Mouse (Mus musculus) forebrain, embryonic 13.5 days (tissue): ENCODE results near the gene Cenpv. TPM values are rescaled to one million over a fixed set of nuclear protein-coding genes. Genes with fewer than 3 reads are reported as not detected.

ENCODE experiments used
- ATAC-seq: fragments of 200-750 bp; cut with Nextera tagmentation; 2 replicates; pipeline ENCODE4 v1.8.0; 2017
- H3K27ac ChIP-seq: fragments of 300-500 bp; sonication (generic); 2 replicates; pipeline ENCODE4 v1.5.1; 2015; ENCODE audit warnings: inconsistent platforms, mild to moderate bottlenecking, moderate library complexity
- H3K27me3 ChIP-seq: fragments of 300-500 bp; sonication (generic); 2 replicates; pipeline ENCODE4 v1.6.1; 2015; ENCODE audit warnings: mild to moderate bottlenecking, inconsistent platforms
- H3K36me3 ChIP-seq: fragments of 300-500 bp; sonication (generic); 2 replicates; pipeline ENCODE4 v1.6.1; 2015; ENCODE audit warnings: mild to moderate bottlenecking, inconsistent platforms; ENCODE audit not compliant: poor library complexity, severe bottlenecking
- H3K4me1 ChIP-seq: fragments of 300-500 bp; sonication (generic); 2 replicates; pipeline ENCODE4 v1.6.1; 2015; ENCODE audit warnings: inconsistent platforms
- H3K4me2 ChIP-seq: fragments of 300-500 bp; sonication (generic); 2 replicates; pipeline ENCODE4 v1.6.1; 2015; ENCODE audit warnings: inconsistent platforms, mild to moderate bottlenecking, moderate library complexity
- H3K4me3 ChIP-seq: fragments of 300-500 bp; sonication (generic); 2 replicates; pipeline ENCODE4 v1.5.1; 2015; ENCODE audit warnings: mild to moderate bottlenecking, inconsistent platforms
- H3K9ac ChIP-seq: fragments of 300-500 bp; sonication (generic); 2 replicates; pipeline ENCODE4 v1.6.1; 2015; ENCODE audit warnings: mild to moderate bottlenecking, inconsistent platforms
- H3K9me3 ChIP-seq: fragments of 300-500 bp; sonication (generic); replicated peaks from 2 replicates; pipeline ENCODE4 v1.6.1; 2016; ENCODE audit warnings: inconsistent platforms
- WGBS: fragments of 180-500 bp; shearing (Covaris S2); methylation state at CpG from one replicate; pipeline ENCODE4 v1.1.7; 2015; 5-methylcytosine and 5-hydroxymethylcytosine counted together
- polyA plus RNA-seq: library from polyadenylated mRNA; unstranded; fragments of >200 nt; fragmentation: Nextera tagmentation; extraction: Ambion mirVana; gene quantifications from 2 replicates; pipeline ENCODE4 v1.2.1, GENCODE M21; 2015

Cenpv gene
- 74.4 and 78.7 TPM in 2 replicates for polyA plus RNA-seq

DNA sequence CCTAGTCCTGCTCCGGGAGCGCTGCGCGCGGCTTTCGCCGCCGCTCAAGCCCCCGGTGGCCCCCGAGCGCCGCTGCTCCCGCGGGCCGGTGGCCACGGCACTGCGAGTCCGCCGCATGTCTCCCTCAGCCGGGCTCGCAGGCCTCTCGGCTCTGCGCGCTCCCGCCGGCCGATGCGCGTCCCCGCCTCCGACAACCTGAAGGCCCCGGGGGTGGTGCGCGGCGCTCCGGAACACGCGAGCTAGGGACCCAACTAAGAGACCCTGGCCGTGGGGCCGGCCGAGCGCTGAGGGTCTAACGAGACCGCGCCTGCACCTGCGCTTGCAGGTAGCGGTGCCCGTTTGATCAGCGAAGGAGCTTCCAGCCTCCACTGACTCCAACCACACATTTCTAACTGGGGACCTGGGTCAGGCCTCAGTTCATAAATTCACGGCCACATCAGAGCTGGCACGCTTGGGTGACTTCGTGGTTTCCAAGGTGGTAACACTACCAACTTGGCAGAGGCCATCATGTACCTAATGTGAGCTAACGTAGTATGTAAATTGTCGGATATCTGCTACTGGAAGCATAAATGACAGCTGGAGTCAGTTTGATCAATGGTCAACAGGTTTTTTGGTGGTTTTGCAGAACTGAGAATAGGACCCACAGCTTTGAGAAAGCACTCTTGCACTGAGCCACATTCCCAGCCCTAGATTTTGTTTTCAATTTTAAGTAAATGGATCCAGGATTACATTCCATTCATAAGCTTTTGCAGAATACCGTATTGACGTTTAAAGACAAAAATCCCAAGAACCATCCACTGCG is at the start of gene Cenpv:
Gene Cenpv, minus strand, starts transcription at position 173 of the 802 bp plus-strand sequence.
- WGBS, result 7% methylated on average over 39 of the region's 57 CpGs
- Histone ChIP-seq H3K36me3 (peaks cover 11% of the 10 kb centered on the region), H3K27me3 (peaks cover 3% of the 10 kb centered on the region; the same call in 1 of the 2 replicates), H3K4me1 (peaks cover 17% of the 10 kb centered on the region), H3K27ac (peak within 1 kb of the TSS; percentile 78), H3K4me3 (peak within 1 kb of the TSS; percentile 84), H3K4me2 (peak within 1 kb of the TSS; percentile 82), H3K9ac (peak within 1 kb of the TSS; percentile 97), H3K9me3 (no peaks in the 10 kb centered on the region)
- ATAC-seq, result peak; percentile 83

DNA sequence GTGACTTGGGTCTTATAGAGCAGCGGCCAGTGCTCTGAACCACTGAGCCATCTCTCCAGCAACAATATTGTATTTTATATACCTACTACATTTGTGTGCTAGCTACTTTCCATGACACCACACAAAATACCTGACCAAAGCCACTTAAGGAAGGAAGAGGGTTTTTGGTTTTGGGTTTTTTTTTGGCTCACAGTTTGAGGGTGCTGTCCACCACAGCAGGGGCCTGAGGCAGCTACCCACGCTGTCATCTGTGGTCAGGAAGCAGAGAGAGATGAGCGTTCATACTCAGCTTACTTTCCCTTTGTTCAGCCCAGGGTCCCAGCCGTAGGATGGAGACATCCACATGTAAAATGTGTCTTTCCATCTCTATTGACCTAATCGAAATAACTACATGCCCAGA is 48.0 kb upstream of the Cenpv start:
- H3K27me3 ChIP-seq, result no peaks in the 10 kb centered on the region
- H3K27ac ChIP-seq, result no peak overlapping the region
- no peaks in the 10 kb centered on the region for H3K4me1 ChIP-seq
- ATAC-seq, result no peak
- H3K36me3 ChIP-seq, result 0 out of 2 replicates have a peak, but pooled peaks cover 8% of the 10 kb centered on the region
- H3K4me3 ChIP-seq, result no peak overlapping the region
- no peaks in the 10 kb centered on the region for H3K9me3 ChIP-seq
- H3K9ac ChIP-seq, result no peak overlapping the region
- no peak overlapping the region for H3K4me2 ChIP-seq
- 88% methylated on average over 5 of the region's 5 CpGs for WGBS

DNA sequence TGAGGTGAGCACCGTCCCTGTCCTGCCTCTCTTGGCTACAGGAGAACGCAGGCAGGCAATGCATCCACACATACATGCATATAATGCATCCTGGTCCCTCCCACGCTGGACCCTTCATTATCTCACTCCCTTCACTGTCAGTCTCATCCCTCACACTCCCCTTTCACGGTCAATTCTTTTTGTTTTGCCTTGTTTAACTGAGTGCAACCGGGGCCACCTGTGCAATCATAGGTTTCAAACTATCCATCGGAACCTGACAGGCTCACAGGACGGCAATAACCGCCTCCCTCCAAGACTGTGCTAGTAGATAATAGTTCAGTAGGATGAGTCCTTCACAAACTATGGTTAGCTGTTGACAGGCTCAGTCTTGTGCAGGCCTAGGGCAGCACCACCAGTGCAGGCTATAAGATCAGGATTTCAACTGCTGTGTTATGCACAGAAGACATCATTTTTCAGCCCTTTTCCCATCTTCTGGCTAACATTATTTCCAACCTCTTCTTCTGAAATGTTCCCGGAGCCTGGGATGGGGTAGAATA is 45.7 kb upstream of the Cenpv start:
- no peak overlapping the region for H3K4me3 ChIP-seq
- H3K36me3 ChIP-seq, result 0 out of 2 replicates have a peak, but pooled peaks cover 5% of the 10 kb centered on the region
- no peak overlapping the region for H3K27ac ChIP-seq
- H3K9me3 ChIP-seq, result no peaks in the 10 kb centered on the region
- no peak overlapping the region for H3K9ac ChIP-seq
- no peak for ATAC-seq
- H3K4me2 ChIP-seq, result no peak overlapping the region
- WGBS, result 84% methylated on average over 9 of the region's 9 CpGs
- no peaks in the 10 kb centered on the region for H3K4me1 ChIP-seq
- no peaks in the 10 kb centered on the region for H3K27me3 ChIP-seq

DNA sequence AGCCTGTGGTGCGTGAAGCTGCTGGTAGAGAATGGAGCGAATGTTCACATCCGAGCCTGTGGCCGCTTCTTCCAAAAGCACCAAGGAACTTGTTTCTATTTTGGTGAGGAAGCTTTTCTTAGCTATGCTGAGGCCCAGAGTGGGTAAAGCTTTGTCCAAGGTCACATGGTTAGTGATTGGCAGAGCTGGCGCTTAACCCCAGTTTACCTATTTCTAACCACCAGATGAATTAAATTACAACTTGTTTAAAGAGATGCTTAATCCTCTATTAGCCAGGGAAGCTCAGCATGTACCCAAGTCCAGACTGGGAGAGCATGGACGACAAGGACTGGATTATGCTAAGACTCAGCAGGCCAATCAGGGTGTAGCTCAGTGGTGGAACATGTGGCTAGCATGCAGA is 44.0 kb upstream of the Cenpv start:
- WGBS, result 60% methylated on average over 6 of the region's 6 CpGs
- Histone ChIP-seq H3K36me3 (0 out of 2 replicates have a peak, but pooled peaks cover 5% of the 10 kb centered on the region), H3K4me1 (no peaks in the 10 kb centered on the region), H3K27me3 (no peaks in the 10 kb centered on the region), H3K4me2 (no peak overlapping the region), H3K9me3 (no peaks in the 10 kb centered on the region), H3K9ac (no peak overlapping the region), H3K4me3 (no peak overlapping the region), H3K27ac (no peak overlapping the region)
- ATAC-seq, result no peak

DNA sequence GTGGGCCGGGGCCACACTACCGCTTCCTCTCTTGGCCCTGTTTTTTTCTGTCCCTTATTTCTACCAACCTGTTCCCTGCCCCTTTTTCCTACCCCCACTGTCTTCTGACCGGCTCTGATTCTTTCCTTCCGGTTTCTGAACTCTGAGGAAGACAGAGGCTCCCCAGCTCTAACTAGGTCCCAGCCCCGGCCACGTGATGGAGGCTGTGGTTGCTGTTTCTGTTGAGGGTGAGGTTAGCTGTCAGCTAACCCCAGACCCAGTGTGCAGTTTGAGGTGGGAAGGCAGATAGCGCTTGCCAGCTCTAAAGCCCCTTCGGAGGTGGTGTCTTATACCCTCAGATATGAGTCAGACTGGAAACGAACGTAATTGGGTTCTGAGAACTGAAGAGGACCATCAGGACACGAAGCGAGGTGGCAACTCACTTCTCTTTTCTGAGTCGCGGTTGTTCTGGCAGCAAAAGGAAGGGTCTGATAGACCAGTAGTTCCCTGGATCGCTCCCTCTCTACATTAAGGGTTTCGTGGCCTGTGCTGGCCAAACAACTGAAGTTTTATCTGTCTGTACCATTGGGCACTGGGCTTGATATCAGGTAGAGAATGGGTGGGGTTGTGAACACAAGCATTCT is 37.6 kb upstream of the Cenpv start:
- Histone ChIP-seq H3K27ac (no peak overlapping the region), H3K9ac (peak overlapping the region; percentile 73; the same call in 1 of the 2 replicates), H3K4me3 (peak overlapping the region; percentile 55), H3K9me3 (no peaks in the 10 kb centered on the region), H3K27me3 (peaks cover 4% of the 10 kb centered on the region), H3K4me1 (peaks cover 9% of the 10 kb centered on the region; the same call in 1 of the 2 replicates), H3K36me3 (no peaks in the 10 kb centered on the region), H3K4me2 (peak overlapping the region; percentile 96)
- no peak for ATAC-seq
- WGBS, result 72% methylated on average over 16 of the region's 16 CpGs

DNA sequence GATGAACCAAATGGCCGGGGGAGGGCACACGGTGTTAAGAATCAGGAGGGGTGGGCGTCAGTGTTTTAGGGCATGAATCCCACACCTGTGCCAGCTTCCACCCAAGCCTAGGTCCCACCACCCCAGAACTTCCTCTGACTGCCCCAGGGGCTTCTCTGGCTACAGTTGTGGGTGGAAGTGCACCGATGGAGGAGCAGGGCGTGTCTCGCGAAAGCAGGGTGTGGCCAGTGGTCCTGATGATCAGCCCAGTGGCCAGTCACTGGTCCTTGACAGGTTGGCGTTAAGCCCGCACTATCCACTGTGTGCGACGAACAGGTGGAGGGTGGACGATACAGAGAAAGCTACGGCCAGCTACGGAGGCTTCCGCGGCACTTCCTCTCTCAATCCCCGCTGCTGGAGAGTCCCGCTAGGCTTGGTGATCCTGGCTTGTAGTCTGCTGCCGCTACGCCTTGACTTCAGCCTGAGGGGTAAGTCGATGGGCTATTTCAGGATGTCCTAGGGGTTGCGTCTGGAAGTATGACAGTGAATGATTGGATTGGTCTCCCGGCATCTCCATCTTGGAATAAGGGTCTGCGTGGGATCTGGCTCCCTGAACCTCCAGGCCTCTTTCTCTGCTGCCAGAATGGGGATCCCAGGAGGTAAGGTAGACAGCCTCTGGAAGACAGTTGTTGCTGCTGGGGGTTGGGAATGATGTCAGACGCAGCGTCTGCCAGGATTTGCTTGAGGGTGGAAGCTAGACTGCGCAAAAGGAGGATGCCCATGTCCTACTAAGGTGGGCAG is 36.8 kb upstream of the Cenpv start:
- peak; percentile 56 for ATAC-seq
- H3K9ac ChIP-seq, result peak overlapping the region; percentile 73
- peak overlapping the region; percentile 55 for H3K4me3 ChIP-seq
- no peak overlapping the region for H3K27ac ChIP-seq
- peak overlapping the region; percentile 96 for H3K4me2 ChIP-seq
- H3K36me3 ChIP-seq, result no peaks in the 10 kb centered on the region
- 7% methylated on average over 27 of the region's 27 CpGs for WGBS
- peaks cover 9% of the 10 kb centered on the region; the same call in 1 of the 2 replicates for H3K4me1 ChIP-seq
- H3K9me3 ChIP-seq, result no peaks in the 10 kb centered on the region
- H3K27me3 ChIP-seq, result peaks cover 4% of the 10 kb centered on the region

DNA sequence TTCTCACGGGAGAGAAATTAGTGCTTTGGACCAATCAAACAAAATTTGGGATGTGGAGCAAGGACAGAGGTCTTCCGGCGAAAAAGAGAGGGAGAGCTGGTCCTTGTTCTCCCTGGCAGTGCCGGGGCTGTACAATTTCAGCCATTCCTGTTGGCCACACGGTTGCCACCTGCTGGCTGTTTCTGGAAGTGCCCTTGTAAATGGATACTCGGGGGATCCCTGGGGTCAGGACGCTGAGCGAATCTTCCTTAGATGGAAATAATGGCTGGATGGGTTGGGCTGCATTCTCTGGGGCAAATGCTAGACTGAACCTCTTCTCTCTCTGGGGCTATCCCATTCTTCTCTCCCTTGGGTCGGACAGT is 36.2 kb upstream of the Cenpv start:
- Histone ChIP-seq H3K4me3 (peak overlapping the region; percentile 55), H3K9ac (peak overlapping the region; percentile 73), H3K4me2 (peak overlapping the region; percentile 96), H3K27ac (no peak overlapping the region), H3K36me3 (no peaks in the 10 kb centered on the region), H3K9me3 (no peaks in the 10 kb centered on the region), H3K4me1 (peaks cover 9% of the 10 kb centered on the region; the same call in 1 of the 2 replicates), H3K27me3 (peaks cover 4% of the 10 kb centered on the region)
- peak; percentile 89 for ATAC-seq
- WGBS, result 3% methylated on average over 9 of the region's 9 CpGs

DNA sequence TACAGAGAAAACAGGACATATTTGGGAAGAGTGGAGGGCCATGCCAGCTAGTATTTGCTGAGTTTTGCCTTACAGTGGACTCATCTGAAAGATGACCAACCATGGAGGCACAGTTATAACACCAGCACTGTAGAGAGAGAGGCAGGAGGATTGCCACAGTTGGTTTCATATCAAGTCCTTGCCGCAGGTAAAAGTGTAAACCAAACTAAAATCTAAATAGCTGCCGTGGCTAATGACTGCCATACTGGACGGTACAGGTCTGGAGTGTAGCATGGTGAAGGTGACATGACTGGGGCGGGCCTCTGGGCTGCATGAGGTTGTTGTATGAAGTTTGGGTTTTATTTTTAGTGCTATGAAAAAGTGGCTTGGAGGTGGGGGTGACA is 35.6 kb upstream of the Cenpv start:
- H3K27ac ChIP-seq, result no peak overlapping the region
- WGBS, result 86% methylated on average over 4 of the region's 4 CpGs

DNA sequence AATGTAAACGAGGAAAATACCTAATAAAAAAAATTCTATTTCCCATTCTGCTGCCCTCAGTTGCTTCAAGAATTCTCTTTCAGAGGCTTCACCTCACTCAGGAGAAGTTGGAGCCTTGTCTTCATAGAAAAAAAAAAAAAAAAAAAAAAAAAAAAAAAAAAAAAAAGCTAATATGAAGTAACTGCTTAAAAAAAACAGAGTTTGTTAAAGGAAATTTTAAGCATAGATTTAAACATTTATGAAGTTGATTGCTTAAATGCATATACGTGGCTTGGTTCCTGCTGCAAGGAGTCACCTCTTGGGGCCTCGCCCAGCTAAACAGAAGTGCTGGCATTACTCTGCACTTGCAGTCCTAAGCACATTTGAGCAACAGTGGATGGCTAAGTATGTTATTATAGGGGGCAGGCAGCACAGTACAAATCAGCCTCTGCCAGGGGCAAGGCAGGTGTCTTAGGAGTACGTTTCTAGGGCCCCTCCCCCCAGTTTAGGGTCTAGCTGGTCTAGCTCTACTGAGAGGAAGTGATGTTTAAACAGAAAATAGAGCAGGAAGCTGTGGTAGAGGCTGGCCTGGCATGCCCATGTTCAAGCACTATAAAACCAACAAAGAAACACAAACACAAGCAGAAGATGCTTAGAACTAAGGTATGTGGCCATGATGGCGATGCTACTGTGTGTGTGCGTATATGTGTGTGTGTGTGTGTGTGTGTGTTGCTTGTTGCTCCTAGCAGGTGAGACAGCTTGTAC is 35.1 kb upstream of the Cenpv start, which contains the start of gene Trpv2:
Gene Trpv2, plus strand, starts transcription at position 528 of the 744 bp plus-strand sequence.
- Histone ChIP-seq H3K9me3 (no peaks in the 10 kb centered on the region), H3K4me3 (peak within 1 kb of the TSS; percentile 55), H3K27me3 (peaks cover 4% of the 10 kb centered on the region), H3K9ac (peak within 1 kb of the TSS; percentile 73; the same call in 1 of the 2 replicates), H3K27ac (no peak within 1 kb of the TSS), H3K4me2 (peak within 1 kb of the TSS; percentile 96), H3K36me3 (no peaks in the 10 kb centered on the region), H3K4me1 (peaks cover 9% of the 10 kb centered on the region; the same call in 1 of the 2 replicates)
- 77% methylated on average over 6 of the region's 6 CpGs for WGBS
- ATAC-seq, result no peak

More for the DNA sequence above, 35.6 kb upstream of the Cenpv start:
- H3K36me3 ChIP-seq, result no peaks in the 10 kb centered on the region
- no peaks in the 10 kb centered on the region for H3K9me3 ChIP-seq
- H3K27me3 ChIP-seq, result peaks cover 4% of the 10 kb centered on the region
- H3K4me3 ChIP-seq, result no peak overlapping the region
- ATAC-seq, result no peak
- H3K4me2 ChIP-seq, result no peak overlapping the region
- peaks cover 9% of the 10 kb centered on the region; the same call in 1 of the 2 replicates for H3K4me1 ChIP-seq
- no peak overlapping the region for H3K9ac ChIP-seq

DNA sequence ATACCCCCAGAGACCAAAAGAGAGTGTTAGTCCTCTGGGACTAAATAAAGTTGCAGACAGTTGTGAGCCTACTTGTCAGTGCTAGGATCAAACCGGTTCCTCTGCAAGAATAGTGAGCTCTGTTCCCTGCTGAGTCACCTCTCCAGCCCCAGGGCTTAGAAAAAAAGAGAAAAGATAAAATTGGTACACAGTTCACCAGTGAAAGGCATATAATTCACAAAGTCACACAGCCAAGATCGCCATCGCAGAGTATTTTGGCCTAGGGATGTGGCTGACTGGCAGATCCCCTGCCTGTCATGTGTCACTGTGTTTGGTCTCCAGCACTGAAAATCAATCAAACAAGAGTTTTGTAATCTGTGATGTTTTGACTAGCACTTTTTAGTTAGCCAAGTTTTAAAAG is 29.2 kb upstream of the Cenpv start:
- ATAC-seq, result no peak
- Histone ChIP-seq H3K27me3 (no peaks in the 10 kb centered on the region), H3K9me3 (no peaks in the 10 kb centered on the region), H3K36me3 (no peaks in the 10 kb centered on the region), H3K4me1 (no peaks in the 10 kb centered on the region), H3K4me3 (no peak overlapping the region), H3K9ac (no peak overlapping the region), H3K27ac (no peak overlapping the region), H3K4me2 (no peak overlapping the region)
- WGBS, result 79% methylated on average over 3 of the region's 3 CpGs

DNA sequence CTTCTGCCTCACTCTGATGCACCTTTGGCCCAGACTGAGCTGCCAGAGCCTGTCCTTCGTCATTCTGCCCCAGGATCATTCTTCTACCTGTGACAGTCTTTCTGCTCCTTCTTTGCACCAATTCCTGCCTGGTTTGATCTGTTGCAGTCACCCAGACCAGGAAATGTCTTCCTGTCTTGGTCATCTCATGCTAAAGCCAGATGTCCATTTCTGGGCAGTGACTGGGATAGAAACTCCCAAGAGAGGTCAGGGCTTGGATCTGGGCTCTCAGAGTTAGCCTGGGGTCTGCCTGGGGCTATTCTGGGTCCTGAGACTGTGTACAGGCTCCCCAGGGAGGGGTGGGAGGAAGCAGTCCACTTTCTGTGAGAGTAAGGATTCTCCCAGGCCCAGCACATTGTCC is 27.1 kb upstream of the Cenpv start:
- H3K27ac ChIP-seq, result no peak overlapping the region
- H3K4me2 ChIP-seq, result no peak overlapping the region
- no peaks in the 10 kb centered on the region for H3K27me3 ChIP-seq
- ATAC-seq, result no peak
- no peaks in the 10 kb centered on the region for H3K9me3 ChIP-seq
- H3K36me3 ChIP-seq, result no peaks in the 10 kb centered on the region
- no peak overlapping the region for H3K9ac ChIP-seq
- H3K4me1 ChIP-seq, result no peaks in the 10 kb centered on the region
- 64% methylated on average over 1 of the region's 1 CpGs for WGBS
- no peak overlapping the region for H3K4me3 ChIP-seq
